Mouse (Mus musculus): ENCODE measurements around the gene Nrxn2.

Nrxn2 gene

DNA sequence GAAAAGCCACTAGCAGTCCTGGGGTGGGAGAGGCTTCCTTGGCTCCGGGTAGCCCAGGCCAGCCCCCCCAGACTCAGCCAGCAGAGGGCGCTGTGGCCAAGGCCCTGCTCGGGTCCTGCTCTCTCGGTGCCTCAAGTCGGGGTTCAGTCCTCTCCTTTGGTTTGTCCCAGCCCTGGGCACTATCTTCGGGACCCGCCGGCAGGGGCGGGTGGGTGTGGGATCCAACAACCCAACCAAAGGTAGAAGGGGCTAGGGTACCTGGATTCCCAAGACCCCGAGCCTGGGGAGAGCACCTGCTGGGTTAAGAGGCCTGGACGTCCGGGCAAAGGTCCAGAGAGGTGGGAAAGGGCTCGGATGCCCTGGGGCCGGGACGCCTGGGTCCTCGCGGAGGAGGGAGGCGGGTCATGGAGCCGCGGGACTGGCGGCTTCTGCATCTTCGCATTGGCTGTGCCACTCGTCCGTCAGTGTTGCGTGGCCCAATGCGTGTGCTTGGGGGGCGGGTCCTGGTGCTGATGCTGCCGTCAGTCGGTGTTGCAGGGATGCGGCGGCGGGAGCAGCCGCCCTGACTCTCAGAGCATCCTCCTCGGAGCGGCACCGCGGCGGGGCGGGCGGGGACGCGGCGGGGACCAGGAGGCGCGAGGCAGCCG lies at the start of gene Nrxn2:
Gene Nrxn2 (plus strand): TSS at position 499 of the 647 bp plus-strand sequence.
- DNase-seq (ENCODE audit: extremely low read depth, insufficient read length, low spot score): peak; percentile 81

DNA sequence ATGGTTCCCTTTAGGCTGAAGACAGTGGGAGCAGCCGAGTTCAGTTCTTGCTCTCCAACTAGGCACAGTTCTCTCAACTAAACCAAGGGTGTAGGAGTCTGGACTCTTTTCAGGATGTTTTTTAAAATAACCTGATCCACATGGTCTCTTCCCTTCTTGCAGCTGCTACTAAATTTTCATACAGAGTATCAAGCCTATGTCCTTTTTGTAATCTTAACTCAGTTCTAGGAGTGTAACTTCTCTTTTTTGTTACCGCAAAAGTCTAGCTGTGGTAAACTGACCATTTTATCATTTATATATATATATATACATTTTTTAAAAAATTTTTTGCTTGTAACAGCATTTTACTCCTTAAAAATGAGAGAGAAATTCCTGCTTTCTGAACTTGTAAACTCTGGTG lies 48.4 kb upstream of the Nrxn2 start:
- no peak for DNase-seq (ENCODE audit: extremely low read depth, insufficient read length, low spot score)

DNA sequence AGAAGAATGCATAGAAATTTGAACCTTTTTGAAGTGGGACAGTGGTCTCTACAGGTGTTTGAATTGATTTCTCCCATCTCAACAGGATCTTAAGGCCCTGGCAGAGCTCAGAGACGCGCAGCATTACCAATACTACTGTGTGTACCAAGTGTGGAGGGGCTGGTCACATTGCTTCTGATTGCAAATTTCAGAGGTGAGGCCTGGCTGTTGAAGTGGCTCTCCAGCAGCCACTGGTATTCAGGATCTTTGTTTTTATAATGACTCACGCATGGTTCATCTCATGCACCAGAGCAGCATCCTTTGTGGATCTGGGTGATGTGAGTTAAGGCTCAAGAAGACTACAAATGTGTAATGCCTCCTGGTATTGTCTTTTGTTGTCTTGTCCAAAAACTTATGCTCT lies 46.1 kb upstream of the Nrxn2 start:
- no peak for DNase-seq (ENCODE audit: extremely low read depth, insufficient read length, low spot score)

DNA sequence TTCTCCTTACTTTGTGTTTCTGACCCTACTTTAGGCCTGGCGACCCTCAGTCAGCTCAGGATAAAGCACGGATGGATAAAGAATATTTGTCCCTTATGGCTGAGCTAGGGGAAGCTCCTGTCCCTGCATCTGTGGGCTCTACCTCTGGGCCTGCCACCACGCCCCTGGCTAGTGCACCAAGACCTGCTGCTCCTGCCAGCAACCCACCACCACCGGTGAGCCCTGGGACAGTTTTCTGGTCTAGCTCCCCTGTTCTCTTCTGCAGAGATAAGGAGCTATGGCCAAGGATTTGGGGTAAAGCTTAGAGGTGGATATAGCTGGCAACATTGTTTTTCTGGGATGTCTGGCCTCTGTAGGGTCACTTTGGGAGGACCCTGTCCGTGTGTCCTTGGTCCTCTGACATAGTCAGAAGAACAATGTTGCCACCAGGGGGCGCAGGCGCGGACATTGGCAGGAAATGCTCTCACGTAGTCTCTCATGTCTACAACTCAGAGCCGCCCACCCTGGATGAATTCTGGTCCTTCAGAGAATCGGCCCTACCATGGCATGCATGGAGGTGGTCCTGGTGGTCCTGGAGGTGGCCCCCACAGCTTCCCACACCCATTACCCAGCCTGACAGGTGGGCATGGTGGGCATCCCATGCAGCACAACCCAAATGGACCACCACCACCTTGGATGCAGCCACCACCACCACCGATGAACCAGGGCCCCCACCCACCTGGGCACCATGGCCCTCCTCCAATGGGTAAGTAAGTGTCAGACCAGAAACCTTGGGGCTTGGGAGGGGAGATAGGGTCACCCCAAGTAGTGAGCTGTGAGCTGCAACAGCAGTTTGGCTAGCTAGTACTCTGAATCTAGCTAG lies 44.8 kb upstream of the Nrxn2 start:
- no peak for DNase-seq (ENCODE audit: extremely low read depth, insufficient read length, low spot score)

DNA sequence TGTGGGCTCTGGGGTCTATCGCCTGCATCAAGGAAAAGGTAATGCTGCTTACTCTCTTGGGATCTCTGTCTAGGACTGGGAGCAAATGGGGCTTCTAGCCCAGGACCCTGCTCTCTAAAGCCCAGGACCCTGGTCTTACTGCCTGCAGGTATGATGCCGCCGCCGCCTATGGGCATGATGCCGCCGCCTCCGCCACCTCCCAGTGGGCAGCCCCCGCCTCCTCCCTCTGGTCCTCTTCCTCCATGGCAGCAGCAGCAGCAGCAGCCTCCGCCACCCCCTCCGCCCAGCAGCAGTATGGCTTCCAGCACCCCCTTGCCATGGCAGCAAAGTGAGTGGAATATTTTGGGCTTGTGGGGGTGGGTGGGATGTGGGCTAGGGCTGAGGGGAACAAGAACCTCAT lies 44.0 kb upstream of the Nrxn2 start:
- no peak for DNase-seq (ENCODE audit: extremely low read depth, insufficient read length, low spot score)

DNA sequence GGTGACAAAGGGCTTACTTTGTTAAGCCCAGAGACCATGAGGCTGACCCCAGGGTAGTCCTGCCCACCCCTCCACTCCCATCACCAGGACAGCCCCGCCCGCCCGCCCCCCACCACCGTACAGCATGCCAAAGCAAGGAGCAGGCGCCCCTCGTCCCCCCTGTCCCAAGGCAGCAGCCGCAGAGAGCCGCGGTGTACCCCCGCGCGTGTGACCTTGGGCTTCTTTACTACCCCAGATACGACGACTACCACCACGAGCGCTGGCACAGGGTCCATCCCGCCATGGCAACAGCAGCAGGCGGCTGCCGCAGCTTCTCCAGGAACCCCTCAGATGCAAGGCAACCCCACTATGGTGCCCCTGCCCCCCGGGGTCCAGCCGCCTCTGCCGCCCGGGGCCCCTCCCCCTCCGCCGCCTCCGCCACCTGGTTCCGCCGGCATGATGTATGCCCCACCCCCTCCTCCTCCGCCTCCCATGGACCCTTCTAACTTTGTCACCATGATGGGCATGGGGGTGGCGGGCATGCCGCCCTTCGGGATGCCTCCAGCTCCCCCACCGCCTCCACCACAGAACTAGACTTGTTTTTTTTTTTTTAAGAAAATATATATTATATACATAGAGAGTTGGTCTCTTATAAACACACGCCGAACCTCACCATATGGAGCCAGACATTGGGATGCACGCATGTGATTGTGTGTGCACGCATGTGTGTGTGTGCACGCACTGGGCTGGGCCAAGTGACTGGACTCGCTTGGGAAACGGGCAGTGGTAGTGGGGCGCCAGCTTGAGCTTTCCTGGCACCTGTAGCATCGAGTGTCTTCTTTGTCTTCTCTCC lies 42.9 kb upstream of the Nrxn2 start:
- DNase-seq (ENCODE audit: extremely low read depth, insufficient read length, low spot score): no peak

DNA sequence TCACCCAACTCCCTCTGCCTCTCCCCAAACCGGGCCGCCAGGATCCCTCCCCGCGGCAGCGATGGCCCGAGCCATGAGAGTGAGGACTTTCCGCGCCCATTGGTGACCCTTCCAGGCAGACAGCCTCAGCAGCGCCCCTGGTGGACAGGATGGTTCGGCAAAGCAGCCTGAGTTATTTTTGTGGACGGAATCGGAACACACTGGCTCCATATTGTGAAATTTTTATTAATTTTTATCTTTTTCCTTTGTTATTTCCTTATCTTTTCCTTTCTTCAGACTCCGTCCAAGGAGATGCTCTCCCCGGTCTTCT lies 42.3 kb upstream of the Nrxn2 start:
- DNase-seq (ENCODE audit: extremely low read depth, insufficient read length, low spot score): peak; percentile 34

DNA sequence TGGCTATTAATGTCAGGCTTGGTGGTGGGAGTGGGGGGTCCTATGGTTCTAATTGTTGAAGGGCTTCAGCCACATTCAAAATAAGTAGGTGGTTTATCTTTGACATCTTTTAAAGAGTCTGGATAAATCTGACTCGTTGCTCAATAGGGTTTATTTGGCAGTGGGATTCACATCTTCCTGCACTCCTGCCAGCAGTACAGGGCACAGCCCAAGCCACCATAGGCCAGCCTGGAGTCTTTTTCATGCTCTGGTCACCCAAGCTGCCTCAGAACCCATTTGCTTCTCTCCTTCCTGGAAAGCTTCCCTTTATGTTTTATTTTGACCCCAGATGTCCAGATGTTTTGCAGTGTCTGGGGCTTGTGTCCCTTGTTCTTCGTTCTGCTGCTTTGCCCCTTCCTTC lies 41.9 kb upstream of the Nrxn2 start:
- no peak for DNase-seq (ENCODE audit: extremely low read depth, insufficient read length, low spot score)

DNA sequence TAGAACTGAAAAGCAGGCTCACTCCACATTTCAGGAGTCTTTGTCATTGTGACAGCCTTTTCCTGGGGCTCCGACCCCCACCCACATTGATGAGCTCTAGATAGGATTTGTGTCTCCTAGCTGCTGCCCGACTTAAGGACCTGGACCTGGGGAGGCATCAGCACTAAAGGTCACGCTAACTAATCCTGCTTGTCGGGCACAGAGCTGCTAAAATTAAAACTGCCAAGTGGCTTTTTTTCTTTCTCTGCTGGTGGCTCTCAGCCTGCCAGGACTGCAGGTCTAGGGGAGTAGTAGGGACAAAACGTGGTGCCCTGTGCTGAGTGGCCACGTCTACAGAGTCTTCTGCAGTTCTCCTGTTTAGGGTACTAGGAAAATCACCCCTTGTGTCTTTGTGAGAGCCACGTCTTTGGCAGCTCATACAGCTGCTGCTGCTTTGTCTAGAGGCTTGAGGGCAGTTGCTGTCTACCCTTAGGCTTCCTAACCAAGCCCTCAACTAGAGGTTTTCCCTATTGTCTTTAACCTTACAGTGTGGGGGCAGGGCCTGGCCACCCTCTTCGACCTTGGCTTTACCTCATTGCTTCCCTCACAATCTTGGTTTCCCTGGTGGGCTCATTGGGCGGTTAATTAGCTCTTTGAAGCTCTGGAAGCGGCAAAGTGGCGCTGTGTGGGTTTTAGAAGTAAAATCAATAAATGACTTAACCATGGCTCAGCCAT lies 41.0 kb upstream of the Nrxn2 start:
- DNase-seq (ENCODE audit: extremely low read depth, insufficient read length, low spot score): no peak

DNA sequence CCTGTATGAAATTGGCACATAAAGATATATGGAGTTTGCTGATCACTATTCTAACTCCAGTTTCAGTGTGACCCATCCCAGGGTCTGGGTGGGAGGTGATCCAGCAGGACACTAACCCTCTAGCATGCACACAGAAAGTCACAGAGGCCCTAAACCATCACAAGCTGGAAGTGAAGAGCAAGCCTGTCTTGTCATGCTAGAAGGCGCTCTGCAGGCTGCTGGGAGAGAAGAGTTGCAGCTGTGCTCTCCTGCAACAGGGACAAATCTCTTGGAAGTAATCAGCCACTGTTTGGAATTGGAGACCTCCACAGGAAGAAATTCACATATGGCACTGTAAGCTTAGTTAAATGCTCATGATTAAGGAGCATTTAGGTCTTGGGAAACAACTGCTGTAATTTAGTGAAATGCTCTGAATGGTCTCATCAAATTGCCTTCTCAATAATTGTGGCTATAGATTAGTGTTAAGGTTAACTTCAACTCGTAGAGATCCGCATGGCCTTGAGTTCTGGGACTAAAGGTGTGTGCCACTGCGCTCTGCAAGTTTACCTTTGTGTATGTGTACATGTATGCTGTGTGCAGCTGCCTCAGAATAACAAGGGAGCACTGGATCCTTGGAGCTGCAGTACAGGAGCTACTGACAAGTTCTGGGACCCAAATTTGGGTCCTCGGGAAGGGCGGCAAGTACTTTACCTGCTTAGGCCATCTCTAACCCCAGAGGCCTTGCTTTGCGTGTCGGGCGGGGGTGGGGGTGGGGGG lies 37.9 kb upstream of the Nrxn2 start:
- no peak for DNase-seq (ENCODE audit: extremely low read depth, insufficient read length, low spot score)

DNA sequence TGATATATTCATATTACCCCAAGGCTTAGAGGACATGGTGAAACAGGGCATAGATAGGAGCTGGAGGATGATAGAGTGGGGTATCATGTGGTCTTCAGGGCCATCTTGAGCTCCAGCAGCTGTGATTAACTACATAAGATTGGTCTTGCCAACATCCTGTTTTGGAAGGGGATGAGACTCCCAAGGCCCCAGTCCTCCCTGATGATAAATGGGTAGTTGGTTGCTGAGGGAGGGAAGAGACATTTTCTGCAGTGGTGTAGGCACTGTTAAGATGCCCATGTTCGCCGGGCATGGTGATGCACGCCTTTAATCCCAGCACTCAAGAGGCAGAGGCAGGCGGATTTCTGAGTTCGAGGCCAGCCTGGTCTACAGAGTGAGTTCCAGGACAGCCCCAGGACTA lies 37.3 kb upstream of the Nrxn2 start:
- no peak for DNase-seq (ENCODE audit: extremely low read depth, insufficient read length, low spot score)

DNA sequence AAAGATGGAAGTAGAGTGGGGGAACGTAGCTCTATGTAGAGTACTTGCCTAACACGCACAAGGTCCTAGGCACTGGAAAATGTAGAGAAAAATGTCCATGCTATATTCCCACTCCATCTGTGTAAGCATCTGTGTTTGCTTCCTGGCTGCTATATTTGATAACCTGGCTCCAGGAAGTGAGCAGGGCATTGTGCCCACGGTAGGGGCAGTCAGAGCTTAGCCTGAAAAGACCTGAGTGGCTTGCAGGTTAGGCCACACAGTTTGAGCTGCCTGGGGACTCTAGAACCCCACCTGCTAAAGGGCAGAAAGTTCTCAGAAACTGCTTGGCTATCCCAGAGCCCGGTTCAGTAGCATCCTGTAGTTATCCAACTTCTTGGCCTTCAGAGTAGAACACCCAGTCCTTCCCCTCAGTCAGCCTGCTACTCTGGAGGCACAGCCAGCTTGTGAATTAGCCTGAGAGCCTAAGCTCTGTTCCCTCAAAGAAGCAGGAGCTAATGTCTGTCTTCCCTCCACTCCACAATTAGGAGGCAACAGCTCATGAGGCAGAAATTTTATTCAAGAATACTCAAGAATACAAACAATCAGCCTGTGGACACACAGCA lies 36.1 kb upstream of the Nrxn2 start:
- no peak for DNase-seq (ENCODE audit: extremely low read depth, insufficient read length, low spot score)

DNA sequence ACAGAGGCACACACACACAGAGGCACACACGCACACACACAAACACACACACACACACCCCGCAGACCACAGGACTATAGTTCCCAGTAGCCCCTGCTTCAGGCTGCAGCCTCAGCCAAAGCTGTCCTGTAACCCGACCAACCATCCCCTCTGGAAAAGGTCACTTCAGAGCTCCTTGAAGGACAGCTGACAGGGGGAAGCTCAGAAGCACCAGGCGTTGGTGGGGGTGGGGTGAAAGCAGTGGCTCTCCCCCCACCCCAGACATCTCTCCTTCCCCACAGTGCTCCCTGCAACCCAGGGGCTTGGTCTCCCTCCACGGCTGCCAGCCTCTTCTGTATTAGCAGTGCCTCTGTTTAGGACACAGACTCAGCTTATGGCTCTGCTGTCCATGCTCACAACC lies 35.1 kb upstream of the Nrxn2 start:
- no peak for DNase-seq (ENCODE audit: extremely low read depth, insufficient read length, low spot score)

DNA sequence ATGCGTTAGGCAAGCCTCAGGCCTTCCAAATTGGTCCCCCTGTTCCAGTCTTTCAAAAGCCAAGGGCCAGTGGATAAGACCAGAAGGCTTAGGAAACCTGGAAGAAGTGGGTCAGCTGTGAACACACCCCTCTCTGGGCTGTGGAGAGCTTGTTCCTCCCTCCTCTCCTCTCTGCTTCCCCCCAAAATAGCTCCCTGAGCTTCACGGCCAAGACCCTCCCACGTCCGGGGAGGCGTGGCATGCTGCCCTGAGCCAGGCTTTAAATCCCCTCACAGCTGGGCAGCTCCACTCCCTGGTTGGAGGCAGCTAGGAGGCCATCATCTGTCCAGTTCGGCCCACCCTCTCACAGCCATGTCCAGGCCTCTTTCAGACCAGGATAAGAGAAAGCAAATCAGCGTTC lies 34.4 kb upstream of the Nrxn2 start, which contains the start of gene Pygm:
Gene Pygm (plus strand): TSS at position 272 of the 400 bp plus-strand sequence.
- no peak for DNase-seq (ENCODE audit: extremely low read depth, insufficient read length, low spot score)

DNA sequence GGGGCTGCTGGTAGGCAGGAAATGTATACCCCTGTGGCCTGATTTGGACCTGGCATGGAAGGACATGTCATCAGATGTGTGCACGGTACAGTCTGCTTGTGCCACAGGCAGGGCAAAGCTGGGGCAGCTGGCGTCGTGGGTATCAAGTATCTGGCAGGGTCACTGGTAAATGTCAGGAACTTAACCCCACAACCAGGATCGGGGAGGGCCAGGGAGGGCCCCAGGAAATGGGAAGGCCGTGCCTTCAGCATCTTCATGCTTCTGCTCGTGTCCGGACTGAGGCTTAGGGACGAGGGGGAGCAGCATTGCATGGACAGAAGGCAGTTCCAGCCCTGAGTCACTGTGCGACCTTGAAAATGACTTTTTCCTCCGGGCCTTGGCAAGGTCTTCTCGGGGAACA lies 33.6 kb upstream of the Nrxn2 start:
- no peak for DNase-seq (ENCODE audit: extremely low read depth, insufficient read length, low spot score)

DNA sequence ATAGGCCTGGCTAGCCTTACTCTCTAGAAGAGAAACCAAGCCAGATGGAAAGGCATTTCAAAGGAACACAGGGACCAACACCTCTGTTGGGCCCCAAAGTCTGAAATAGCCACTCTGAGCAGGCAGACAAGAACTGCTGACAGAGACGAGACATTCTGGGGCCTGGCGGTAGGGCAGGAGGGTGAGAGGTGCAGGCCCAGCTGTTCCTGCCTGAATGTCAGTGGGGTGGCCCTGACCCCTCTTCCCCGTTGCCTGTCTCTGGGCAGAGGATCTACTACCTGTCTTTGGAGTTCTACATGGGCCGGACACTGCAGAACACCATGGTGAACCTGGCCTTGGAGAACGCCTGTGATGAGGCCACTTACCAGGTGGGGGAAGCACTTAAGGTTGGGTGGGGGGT lies 33.1 kb upstream of the Nrxn2 start:
- no peak for DNase-seq (ENCODE audit: extremely low read depth, insufficient read length, low spot score)

DNA sequence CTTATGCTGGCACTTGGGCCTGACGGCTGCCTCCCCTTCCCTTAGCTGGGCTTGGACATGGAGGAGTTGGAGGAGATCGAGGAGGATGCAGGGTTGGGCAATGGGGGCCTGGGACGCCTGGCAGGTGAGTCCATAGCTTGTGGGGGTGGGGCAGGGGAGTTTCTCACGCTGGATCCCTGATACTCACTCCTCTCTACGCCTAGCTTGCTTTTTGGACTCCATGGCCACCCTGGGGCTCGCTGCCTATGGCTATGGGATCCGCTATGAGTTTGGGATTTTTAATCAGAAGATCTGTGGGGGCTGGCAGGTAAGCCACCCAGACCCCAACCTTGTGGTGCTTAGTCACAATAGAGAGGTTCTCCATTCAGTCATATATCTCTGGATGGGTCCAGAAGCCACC lies 32.7 kb upstream of the Nrxn2 start:
- DNase-seq (ENCODE audit: extremely low read depth, insufficient read length, low spot score): no peak

DNA sequence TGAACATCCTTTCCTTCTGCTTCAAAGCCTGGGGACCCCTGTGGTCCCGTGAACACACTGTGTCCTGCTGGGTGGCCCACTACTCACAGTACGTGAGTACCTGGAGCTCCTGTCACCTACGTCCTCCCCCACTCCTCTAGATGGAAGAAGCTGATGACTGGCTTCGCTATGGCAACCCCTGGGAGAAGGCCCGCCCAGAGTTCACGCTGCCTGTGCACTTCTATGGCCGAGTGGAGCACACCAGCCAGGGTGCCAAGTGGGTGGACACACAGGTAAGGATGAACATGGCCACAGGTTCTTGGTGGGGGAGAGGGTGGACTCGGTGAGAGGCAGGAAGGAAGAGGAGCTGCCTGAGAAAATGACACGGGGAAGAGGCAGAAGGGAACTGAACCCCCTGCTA lies 32.3 kb upstream of the Nrxn2 start:
- DNase-seq (ENCODE audit: extremely low read depth, insufficient read length, low spot score): no peak

DNA sequence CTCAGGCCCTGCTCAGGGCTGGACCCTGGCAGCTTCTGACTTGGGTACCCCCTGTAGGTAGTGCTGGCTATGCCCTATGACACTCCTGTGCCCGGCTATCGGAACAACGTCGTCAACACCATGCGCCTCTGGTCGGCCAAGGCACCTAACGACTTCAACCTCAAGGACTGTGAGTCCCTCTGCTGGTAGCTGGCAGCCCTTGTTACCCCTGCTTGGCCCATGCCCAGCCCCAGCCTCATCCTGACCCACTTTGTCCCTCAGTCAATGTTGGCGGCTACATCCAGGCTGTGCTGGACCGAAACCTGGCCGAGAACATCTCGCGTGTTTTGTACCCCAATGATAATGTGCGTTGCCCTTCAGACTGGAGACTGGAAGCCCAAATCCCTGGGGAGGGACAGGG lies 30.5 kb upstream of the Nrxn2 start:
- no peak for DNase-seq (ENCODE audit: extremely low read depth, insufficient read length, low spot score)

DNA sequence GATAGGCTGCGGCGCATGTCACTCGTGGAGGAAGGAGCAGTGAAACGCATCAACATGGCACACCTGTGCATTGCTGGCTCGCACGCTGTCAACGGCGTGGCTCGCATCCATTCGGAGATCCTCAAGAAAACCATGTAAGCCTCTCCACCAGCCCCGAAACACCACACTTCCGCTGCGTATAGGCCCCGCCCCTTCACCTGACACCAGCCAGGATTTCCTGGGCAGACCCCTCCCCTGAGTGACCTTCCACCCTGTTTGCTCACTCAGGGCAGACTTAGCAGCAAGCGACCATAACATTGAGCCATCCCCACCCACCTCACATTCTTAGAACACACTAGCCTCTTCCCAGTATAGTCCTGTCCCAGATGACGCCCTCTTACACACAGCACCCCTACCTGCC lies 28.7 kb upstream of the Nrxn2 start:
- DNase-seq (ENCODE audit: extremely low read depth, insufficient read length, low spot score): no peak
